ENCODE assay signal across 8 mouse cellular contexts in the genomic region with DNA sequence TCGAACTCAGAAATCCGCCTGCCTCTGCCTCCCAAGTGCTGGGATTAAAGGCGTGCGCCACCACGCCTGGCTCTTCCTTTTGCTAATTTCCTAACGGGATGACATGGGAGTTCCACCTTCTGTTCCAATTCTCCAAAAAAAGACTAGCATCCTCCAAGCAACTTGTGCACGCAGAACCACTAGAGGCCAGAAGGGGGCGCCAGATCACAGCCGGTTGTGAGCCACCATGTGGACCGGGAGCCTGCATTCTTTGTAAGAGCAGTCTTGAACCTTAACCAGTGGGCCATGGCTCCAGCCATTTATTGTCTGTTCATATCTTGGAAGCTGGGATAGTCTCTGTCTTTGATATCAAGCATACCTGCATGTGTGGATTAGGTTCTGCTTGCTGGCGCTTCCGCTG. TPM values are rescaled to one million over a fixed set of nuclear protein-coding genes. Genes with fewer than 3 reads are reported as not detected.
A peak's percentile ranks its signal among the peaks of the same experiment; 100 is the strongest.
DNase-seq lines count a peak whose midpoint lies in the region; ATAC-seq and TF ChIP-seq lines count a peak whose summit lies in the region.

No protein-coding gene starts in this region.

- POLR2A ChIA-PET in Patski (lab: Charles Lee) = no interaction called here

- no peak overlapping the region for H3K9ac ChIP-seq in forebrain, embryonic 11.5 days (ENCODE audit: low read length)
- H3K9ac ChIP-seq in forebrain, embryonic 13.5 days = no peak overlapping the region

- ATAC-seq in forebrain, embryonic 11.5 days (replicated peaks; ENCODE audit: low FRiP score) = 0 out of 2 replicates have a peak, but pooled peaks have one; percentile 34
- ATAC-seq in forebrain, embryonic 13.5 days = no peak
- ATAC-seq in Patski = no peak
- peak; percentile 57 for ATAC-seq in granulocyte monocyte progenitor cell, adult 5-6 weeks (replicated peaks; ENCODE audit: poor library complexity, severe bottlenecking)

- no peak overlapping the region for H3K4me3 ChIP-seq in forebrain, embryonic 11.5 days (ENCODE audit: low read depth, low read length)
- H3K4me3 ChIP-seq in forebrain, embryonic 13.5 days = no peak overlapping the region

- in situ Hi-C loops in Patski (cut with MboI; ENCODE audit: low pct_unique_long_range_greater_than_20kb) = loop anchor here (5.0 to 10.0 kb wide), 2 partner anchors 145 to 232 kb away; a partner anchor contains a TSS

- no peaks in the 10 kb centered on the region; the same call in 1 of the 2 replicates for H3K36me3 ChIP-seq in forebrain, embryonic 11.5 days (ENCODE audit: control insufficient read depth, insufficient read depth, low read length)
- H3K36me3 ChIP-seq in forebrain, embryonic 13.5 days (ENCODE audit: poor library complexity, severe bottlenecking) = no peaks in the 10 kb centered on the region

- WGBS in forebrain, embryonic 11.5 days = 20% methylated on average over 12 of the region's 12 CpGs
- WGBS in forebrain, embryonic 13.5 days = 16% methylated on average over 12 of the region's 12 CpGs

- H3K4me1 ChIP-seq in forebrain, embryonic 11.5 days (replicated peaks; ENCODE audit: control insufficient read depth, insufficient read depth, low read length) = peaks cover 16% of the 10 kb centered on the region
- peaks cover 21% of the 10 kb centered on the region for H3K4me1 ChIP-seq in forebrain, embryonic 13.5 days

- no peak for TF ChIP-seq CTCF in Patski (IDR thresholded peaks at IDR 0.05)

- peaks cover 76% of the 10 kb centered on the region for H3K27me3 ChIP-seq in forebrain, embryonic 11.5 days (ENCODE audit: control insufficient read depth, insufficient read depth, low read length)
- peaks cover 88% of the 10 kb centered on the region for H3K27me3 ChIP-seq in forebrain, embryonic 13.5 days
- no peaks in the 10 kb centered on the region for H3K27me3 ChIP-seq in Patski

- no peak overlapping the region for H3K4me2 ChIP-seq in forebrain, embryonic 11.5 days (ENCODE audit: low read depth, low read length, severe bottlenecking)
- no peak overlapping the region for H3K4me2 ChIP-seq in forebrain, embryonic 13.5 days

- H3K27ac ChIP-seq in forebrain, embryonic 11.5 days (ENCODE audit: low read depth, low read length) = no peak overlapping the region
- H3K27ac ChIP-seq in forebrain, embryonic 13.5 days = no peak overlapping the region

- no peaks in the 10 kb centered on the region for H3K9me3 ChIP-seq in forebrain, embryonic 11.5 days (ENCODE audit: control insufficient read depth, low read length)
- H3K9me3 ChIP-seq in forebrain, embryonic 13.5 days (replicated peaks) = no peaks in the 10 kb centered on the region

- peak; percentile 92 for DNase-seq in forebrain, embryonic 11.5 days (ENCODE audit: low spot score)
- peak; percentile 19 for DNase-seq in Patski (ENCODE audit: low read depth, low spot score)
- peak; percentile 90 to 95 for DNase-seq in cerebellum, postnatal 14 days
- peak; percentile 74 to 92 for DNase-seq in layer of hippocampus, adult 18-20 months (ENCODE audit: low spot score in 2 of 2)
- peak; percentile 88 for DNase-seq in lung, postnatal 10 days
- peak; percentile 36 to 47 for DNase-seq in spleen, postnatal 14 days (ENCODE audit: low spot score in 2 of 2)

- CTCF ChIA-PET in Patski (lab: Charles Lee) = interaction anchor here (0.6 to 2.3 kb wide), 8 partner anchors 15 to 148 kb away, joined by 3 to 7 read pairs (median 3); no protein-coding TSS in a partner anchor

RNA-seq across cellular contexts. Expression of a gene that starts 1.5 kb away (rescaled TPM):
- 0.45 TPM in 1 of 2 replicates, not detected in the other for polyA plus RNA-seq in forebrain, embryonic 11.5 days (2014; fragmentation: Nextera tagmentation; extraction: Ambion mirVana)
- 0.76 and 0.98 TPM in 2 replicates for polyA plus RNA-seq in forebrain, embryonic 13.5 days (2015; fragmentation: Nextera tagmentation; extraction: Ambion mirVana)
- polyA plus RNA-seq in Patski (2021) = 0.04 TPM
- 0.73 and 1.9 TPM in 2 replicates for total RNA-seq in granulocyte monocyte progenitor cell, adult 5-6 weeks (2014; fragmentation: Nextera tagmentation)
- not detected in 2 replicates for total RNA-seq in granulocyte monocyte progenitor cell, adult 5-6 weeks (2017)
- total RNA-seq in layer of hippocampus, adult 18-20 months (2021) = 1 to 10 TPM; 3.3 to 4.6 TPM

Comparison
In these comparisons a context has a peak if more than half of its experiments do, and no peak if none do; other contexts are left out.
1. ATAC-seq: peak in forebrain, embryonic 11.5 days (single experiment) and granulocyte monocyte progenitor cell, adult 5-6 weeks (single experiment); none in forebrain, embryonic 13.5 days (single experiment) and Patski (single experiment).
2. DNase-seq: peak in every context shown above with its lines; median percentile 92 in cerebellum, postnatal 14 days; 92 in forebrain, embryonic 11.5 days; 88 in lung, postnatal 10 days; 83 in layer of hippocampus, adult 18-20 months; 42 in spleen, postnatal 14 days; 19 in Patski.